Mouse (Mus musculus): Measurements from ENCODE around the gene Pi16.

GRCm38 (mm10) chr17:29319476-29319875 is 2.0 kb downstream of the Pi16 start:
- TF ChIP-seq CTCF (IDR thresholded peaks at IDR 0.05; ENCODE audit: extremely low read depth, insufficient read depth, insufficient read length, insufficient replicate concordance) (no peak), POLR2A (IDR thresholded peaks at IDR 0.05; ENCODE audit: low read depth, low read length) (no peak)
